Mouse (Mus musculus) ovary, adult 10 weeks (tissue): ENCODE data around the gene Cybc1. TPM values are rescaled to one million over a fixed set of nuclear protein-coding genes. Genes with fewer than 3 reads are reported as not detected.

ENCODE experiments used
- polyA plus RNA-seq: library from polyadenylated mRNA; stranded (reverse); fragments of 350-450 nt; fragmentation: Illumina TruSeq; extraction: RNeasy Lipid Tissue Mini Kit (QIAGEN cat#74804); gene quantifications from one replicate; pipeline ENCODE4 v1.2.3, GENCODE M21; 2014

Cybc1 gene
- polyA plus RNA-seq = 11.0 TPM

DNA sequence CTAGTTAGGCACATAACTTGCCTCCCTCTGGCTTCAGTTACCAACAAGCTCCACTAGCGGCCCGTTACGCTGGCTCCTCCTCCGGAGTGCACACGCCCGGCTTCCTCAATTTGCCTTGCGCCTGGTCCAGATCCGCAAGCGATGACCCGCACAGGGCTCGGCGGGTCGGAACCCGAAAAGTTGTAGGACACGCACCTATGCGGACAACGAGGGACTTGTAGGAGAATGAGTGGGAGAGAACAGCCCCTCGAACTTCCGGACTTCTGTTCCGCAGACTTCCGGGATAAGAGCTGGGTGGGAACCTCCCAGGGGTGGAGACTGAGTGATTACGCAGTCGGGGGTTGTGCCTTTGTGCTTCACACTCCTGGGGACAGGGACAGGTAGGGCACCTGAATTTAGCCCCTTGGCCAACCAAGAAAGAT, at the start of gene Cybc1:
TSS of gene Cybc1 (minus strand) at position 305 of the 422 bp plus-strand sequence.

DNA sequence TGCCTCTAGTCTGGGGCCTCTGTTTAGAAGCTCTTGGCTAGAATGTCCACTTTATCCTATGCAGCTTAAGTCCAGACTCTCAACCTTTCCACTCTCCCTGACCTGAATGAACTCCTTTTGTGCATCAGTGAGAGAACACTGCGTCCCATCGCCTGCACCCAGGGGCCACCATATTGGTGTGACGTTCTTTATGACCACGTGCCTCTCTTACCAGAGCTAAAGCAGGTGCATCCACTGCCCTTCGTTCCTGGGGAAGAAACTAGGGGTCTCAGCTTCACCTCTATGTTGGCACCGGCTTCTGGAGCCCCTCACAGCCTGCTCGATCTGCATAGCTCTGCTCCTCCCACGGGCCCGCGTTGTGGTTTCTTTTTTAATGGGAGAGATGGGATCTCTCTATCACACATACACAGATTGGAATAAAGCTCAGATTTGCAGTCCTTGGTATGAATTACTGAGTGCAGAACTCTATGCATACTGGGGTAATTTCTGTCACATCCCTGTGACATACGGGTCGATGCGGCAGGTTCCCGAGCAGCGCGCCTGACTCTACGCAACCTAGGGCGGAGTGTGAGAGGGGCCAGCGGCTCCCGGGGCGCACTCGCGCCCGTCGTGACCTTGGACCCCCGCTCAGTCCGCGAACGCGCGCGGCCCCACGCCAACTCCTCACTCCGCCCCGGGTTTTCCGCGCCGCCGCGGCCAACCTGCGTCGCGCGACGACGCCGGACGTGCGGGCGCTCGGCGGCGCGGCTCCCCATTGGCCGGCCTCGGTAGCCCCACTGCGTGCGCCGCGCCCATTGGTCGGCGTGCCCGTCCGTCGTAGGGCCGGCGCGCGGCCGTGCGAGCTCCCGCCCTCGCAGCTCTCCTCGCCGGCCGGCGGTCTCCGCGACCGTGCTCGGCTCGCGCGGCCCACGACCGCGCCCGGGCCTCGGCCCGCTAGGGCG, 30.3 kb upstream of the Cybc1 start, which contains the start of gene Foxk2:
TSS of gene Foxk2 (plus strand) at position 831 of the 941 bp plus-strand sequence.

DNA sequence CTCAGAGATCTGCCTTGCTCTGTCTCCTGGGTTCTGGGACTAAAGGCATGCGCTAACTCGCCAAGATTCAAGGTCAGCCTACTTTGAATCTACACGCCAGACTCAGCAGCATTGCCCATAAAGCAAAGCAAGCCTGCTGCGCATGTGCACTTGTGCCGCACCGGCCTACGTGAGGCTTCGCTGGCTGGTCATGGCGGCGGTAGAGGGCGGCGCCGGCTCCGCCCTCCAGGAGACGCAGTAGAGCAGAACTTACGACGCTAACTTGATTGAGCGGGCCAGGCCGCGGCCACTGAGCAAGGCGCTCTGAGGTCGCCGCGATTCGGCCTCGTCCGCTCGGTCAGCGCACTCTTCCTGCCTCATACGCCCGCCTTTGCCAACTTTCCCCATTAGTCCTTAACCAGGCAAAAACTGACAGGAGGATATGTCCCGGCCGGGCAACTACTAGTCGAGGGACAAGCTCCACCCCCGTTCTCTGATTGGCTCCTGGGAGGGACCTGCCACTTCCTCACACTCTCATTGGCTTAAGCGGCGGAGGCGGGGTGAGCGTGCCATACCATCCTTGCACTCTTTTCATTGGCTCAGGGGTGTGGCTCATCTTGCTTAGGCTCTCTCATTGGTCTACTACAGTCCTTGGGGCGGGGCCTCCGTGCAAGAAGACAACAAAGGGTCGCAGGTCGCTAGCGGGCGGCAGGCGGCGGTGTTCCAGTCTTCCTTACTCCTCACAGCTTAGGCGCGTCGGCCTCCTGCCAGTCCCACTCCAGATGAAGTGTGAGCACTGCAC, 7.6 kb upstream of the Cybc1 start, which contains the start of gene Narf:
TSS of gene Narf (plus strand) at position 690 of the 781 bp plus-strand sequence.

DNA sequence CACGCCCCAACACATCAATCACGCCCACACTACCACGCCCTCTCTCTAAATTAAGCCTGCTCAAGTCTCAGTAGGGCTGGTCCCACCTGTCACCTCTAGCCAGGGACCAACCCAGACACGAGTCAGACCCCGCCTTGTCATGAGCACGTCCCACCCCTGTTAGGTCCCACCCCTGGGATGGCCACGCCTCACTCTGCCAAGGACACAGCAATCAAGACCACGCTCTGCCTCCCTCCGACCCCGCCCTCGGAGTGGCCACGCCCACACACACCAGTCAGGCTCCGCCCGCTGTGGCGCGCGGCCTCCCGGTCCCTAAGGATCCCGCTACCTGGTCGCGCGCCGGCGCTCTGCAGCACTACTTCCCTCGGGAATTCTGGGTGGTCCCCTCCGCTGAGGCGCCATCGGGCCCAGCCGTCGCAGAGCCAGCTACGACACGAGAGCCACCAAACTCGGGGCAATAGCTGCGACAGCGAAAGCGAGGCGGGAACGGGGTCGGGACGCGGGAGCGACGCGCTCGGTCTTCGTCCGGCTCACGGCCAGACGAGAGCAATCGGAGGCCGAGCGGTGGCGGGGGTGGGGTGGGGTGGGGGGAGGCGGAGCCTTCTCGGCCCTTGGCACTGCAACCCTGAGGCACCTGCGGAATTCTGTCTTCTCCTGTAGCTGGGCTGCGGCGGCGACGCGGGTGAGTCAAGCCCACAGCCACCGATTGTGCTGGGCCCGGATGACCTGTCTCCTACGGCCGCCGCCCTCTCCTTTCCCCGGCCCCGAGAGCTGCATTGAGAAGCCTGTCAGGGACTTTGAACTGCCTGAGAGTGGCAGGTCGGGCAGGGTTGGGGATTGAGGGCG, 24.7 kb downstream of the Cybc1 start, which contains the start of the genes Hexdc and Ogfod3:
TSS of gene Hexdc (plus strand) at position 273 of the 846 bp plus-strand sequence.
TSS of gene Ogfod3 (minus strand) at position 551 of the 846 bp plus-strand sequence.

Other genes with a start within 250 kb of the Cybc1 start
- gene Csnk1d, start 238.0 kb downstream of the Cybc1 start, polyA plus RNA-seq = 69.4 TPM
- 1.00 TPM for gene Cd7, start 189.9 kb downstream of the Cybc1 start, polyA plus RNA-seq
- gene Sectm1b, start 165.8 kb downstream of the Cybc1 start, polyA plus RNA-seq = 7.0 TPM
- gene Sectm1a, start 148.1 kb downstream of the Cybc1 start, polyA plus RNA-seq = 0.37 TPM
- not detected for gene Tex19.2, start 110.6 kb downstream of the Cybc1 start, polyA plus RNA-seq
- 0.68 TPM for gene Tex19.1, start 83.2 kb downstream of the Cybc1 start, polyA plus RNA-seq
- not detected for gene Uts2r, start 69.1 kb downstream of the Cybc1 start, polyA plus RNA-seq
- 16.2 TPM for gene Hexdc, start 24.9 kb downstream of the Cybc1 start, polyA plus RNA-seq
- gene Ogfod3, start 24.6 kb downstream of the Cybc1 start, polyA plus RNA-seq = 2.3 TPM
- gene Narf, start 7.9 kb upstream of the Cybc1 start, polyA plus RNA-seq = 12.8 TPM
- gene Foxk2, start 30.7 kb upstream of the Cybc1 start, polyA plus RNA-seq = 24.7 TPM
- gene Wdr45b, start 125.1 kb upstream of the Cybc1 start, polyA plus RNA-seq = 109 TPM
- 4.2 TPM for gene Rab40b, start 158.9 kb upstream of the Cybc1 start, polyA plus RNA-seq
- gene Fn3krp, start 192.1 kb upstream of the Cybc1 start, polyA plus RNA-seq = 12.8 TPM
- 0.63 TPM for gene Fn3k, start 205.6 kb upstream of the Cybc1 start, polyA plus RNA-seq
- gene Tbcd, start 222.6 kb upstream of the Cybc1 start, polyA plus RNA-seq = 30.1 TPM